Mouse (Mus musculus): ENCODE measurements around the gene Eras. TPM values are rescaled to one million over a fixed set of nuclear protein-coding genes. Genes with fewer than 3 reads are reported as not detected.
A peak's percentile ranks its signal among the peaks of the same experiment; 100 is the strongest.
"Not testable (repeated sequence)": the region's sequence is repeated elsewhere in the genome, so short reads cannot be mapped to it uniquely, and the experiment has no call there.

Eras gene
- polyA plus RNA-seq, 1 experiment from 2014 or later, result not detected

DNA sequence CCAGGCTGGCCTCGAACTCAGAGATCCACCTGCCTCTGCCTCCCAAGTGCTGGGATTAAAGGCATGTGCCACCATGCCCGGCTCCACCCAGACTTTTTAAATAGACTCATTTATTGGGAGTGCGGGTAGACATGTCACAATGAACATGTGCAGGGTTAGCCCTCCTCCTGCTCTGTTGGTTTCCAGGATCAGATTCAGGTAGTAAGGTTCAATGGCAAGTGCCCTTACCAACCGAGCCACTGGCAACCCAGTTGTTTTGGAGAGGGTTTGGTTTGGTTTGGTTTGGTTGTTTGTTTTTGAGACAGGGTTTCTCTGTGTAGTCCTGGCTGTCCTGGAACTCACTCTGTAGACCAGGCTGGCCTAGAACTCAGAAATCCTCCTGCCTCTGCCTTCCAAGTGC lies 19.2 kb downstream of the Eras start, which contains the start of gene Gm10490:
Gm10490 (plus strand) TSS at position 301 of the 400 bp plus-strand sequence.
- H3K9ac ChIP-seq; H3K27me3 ChIP-seq; H3K4me2 ChIP-seq; H3K4me1 ChIP-seq (replicated peaks); H3K36me3 ChIP-seq; H3K9me3 ChIP-seq (replicated peaks); ATAC-seq (replicated peaks; ENCODE audit: insufficient number of reproducible peaks, insufficient read depth, low FRiP score, low read depth); H3K27ac ChIP-seq; H3K4me3 ChIP-seq: not testable (repeated sequence)
- 88% methylated on average over 4 of the region's 4 CpGs for WGBS

DNA sequence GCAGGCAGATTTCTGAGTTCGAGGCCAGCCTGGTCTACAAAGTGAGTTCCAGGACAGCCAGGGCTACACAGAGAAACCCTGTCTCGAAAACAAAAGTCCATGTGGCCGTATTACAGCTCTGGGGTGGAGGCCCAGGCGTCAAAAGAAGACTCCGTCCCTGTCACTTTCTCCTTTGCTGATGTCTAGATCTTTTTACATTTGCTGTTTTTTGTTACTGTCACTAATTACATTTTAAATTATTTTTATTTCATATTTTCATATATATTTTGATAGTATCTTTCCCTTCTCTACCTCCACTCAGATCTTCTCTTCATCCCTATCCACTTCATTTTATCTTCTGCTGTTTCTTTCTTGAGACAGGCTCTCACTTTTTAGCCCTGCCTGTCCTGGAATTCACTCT lies 20.7 kb downstream of the Eras start, which contains the start of gene Gm10491:
Gm10491 (minus strand) TSS at position 101 of the 400 bp plus-strand sequence.
- no peak within 1 kb of the TSS for H3K4me3 ChIP-seq
- H3K27ac ChIP-seq, result no peak within 1 kb of the TSS
- 86% methylated on average over 5 of the region's 5 CpGs for WGBS
- no peak within 1 kb of the TSS for H3K4me2 ChIP-seq
- no peak within 1 kb of the TSS for H3K9ac ChIP-seq
- H3K36me3 ChIP-seq, result peaks cover 5% of the 10 kb centered on the region; the same call in 1 of the 2 replicates
- no peaks in the 10 kb centered on the region for H3K9me3 ChIP-seq (replicated peaks)
- ATAC-seq (replicated peaks; ENCODE audit: insufficient number of reproducible peaks, insufficient read depth, low FRiP score, low read depth), result no peak
- no peaks in the 10 kb centered on the region for H3K4me1 ChIP-seq (replicated peaks)
- no peaks in the 10 kb centered on the region for H3K27me3 ChIP-seq

DNA sequence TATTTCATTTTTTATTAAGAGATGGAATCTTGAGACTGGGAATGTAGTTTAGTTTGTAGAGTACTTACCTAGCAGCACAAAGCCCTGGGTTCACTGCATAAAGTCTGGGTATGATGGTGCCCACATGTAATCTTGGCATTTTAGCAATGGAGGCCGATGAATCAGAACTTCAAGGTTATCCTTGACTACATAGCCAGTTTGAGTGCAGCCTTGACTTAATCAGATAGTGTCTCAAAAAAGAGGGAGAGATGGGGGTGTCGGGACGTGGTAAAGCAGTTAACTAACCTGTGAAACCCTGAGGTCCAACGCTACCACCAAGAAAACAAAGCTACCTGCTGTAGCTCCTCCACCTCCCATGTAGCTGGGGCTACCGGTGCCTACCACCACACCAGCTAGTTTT lies 24.0 kb downstream of the Eras start:
- Histone ChIP-seq H3K9ac (no peak overlapping the region), H3K4me1 (replicated peaks) (0 out of 2 replicates have a peak, but pooled peaks cover 2% of the 10 kb centered on the region), H3K4me2 (no peak overlapping the region), H3K9me3 (replicated peaks) (no peaks in the 10 kb centered on the region), H3K27me3 (no peaks in the 10 kb centered on the region), H3K4me3 (no peak overlapping the region), H3K27ac (no peak overlapping the region), H3K36me3 (peaks cover 5% of the 10 kb centered on the region; the same call in 1 of the 2 replicates)
- 89% methylated on average over 5 of the region's 5 CpGs for WGBS
- no peak for ATAC-seq (replicated peaks; ENCODE audit: insufficient number of reproducible peaks, insufficient read depth, low FRiP score, low read depth)

DNA sequence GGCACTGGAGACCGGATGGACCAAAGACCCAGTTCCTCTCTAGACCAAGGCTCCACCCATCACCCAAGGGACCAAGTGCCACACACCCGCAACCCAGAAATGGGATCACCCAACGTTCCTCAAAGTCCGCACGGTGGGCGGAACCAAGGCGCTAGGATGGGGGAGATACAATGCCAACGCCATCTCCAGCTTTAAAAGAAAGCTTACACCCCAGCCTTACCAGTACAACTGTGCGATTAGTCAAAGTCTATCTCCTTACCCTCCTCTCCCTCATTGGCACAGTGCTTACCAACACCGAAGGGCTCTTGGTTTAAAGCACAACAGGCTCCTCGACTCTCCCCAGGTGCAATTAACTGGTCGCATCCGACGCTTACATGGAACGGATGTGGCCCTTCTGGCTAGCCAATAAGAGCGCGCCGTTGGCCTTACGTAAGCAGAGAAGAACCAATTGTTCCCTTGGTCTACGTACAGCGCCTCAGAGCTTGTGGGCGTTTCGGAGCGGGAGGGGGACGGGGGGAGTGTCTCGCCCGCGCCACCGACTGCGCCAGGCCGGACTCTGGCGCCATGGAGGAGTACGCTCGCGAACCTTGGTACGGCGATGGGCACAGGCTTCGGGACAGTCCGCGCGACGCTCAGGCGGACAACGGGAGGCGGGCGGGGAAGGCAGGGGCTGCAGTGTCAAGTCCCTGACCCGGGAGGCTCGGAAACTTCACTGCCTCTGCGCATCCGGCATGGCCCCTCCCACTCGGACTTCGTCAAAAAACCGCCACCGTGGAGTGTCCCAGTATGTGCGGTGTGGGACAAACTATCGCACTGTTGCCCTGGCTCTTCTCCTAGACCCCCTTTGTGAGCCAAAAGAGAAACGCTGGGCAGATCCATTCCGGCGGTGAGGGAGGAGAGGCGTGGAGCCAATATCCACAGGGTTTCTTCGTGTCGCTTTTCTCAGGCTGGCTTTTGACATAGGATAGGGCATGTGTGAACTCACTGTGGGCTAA lies 29.2 kb downstream of the Eras start, which contains the start of the genes Pqbp1 and Timm17b:
Pqbp1 (minus strand) TSS at position 390 of the 995 bp plus-strand sequence.
Timm17b (plus strand) TSS at position 478 of the 995 bp plus-strand sequence.
- Histone ChIP-seq H3K27me3 (no peaks in the 10 kb centered on the region), H3K27ac (peak within 1 kb of the TSS; percentile 86), H3K4me3 (peak within 1 kb of the TSS; percentile 69), H3K36me3 (no peaks in the 10 kb centered on the region; the same call in 1 of the 2 replicates), H3K9me3 (replicated peaks) (no peaks in the 10 kb centered on the region), H3K4me1 (replicated peaks) (peaks cover 4% of the 10 kb centered on the region; the same call in 1 of the 2 replicates), H3K9ac (peak within 1 kb of the TSS; percentile 63), H3K4me2 (peak within 1 kb of the TSS; percentile 61)
- ATAC-seq (replicated peaks; ENCODE audit: insufficient number of reproducible peaks, insufficient read depth, low FRiP score, low read depth), result peak; percentile 98
- WGBS, result 14% methylated on average over 62 of the region's 62 CpGs

DNA sequence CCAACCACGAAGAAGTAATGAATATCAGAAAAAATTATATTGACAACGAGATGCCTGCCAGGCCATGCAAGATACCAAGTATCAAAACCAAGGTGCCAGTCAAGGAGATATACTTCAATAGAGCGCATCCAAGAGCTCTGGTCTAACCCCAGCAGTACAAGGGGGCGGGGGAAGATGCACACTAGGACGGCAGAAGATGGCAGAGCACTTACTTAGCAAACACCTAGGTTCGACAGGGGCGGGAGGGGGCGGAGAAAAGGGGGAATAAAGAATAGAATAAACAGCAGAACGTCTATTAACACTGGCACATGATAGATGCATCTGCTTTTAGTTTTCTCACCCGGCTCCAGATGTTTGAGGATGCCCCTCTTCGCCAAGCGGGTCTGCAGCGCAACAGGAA lies 30.2 kb downstream of the Eras start:
- no peaks in the 10 kb centered on the region; the same call in 1 of the 2 replicates for H3K36me3 ChIP-seq
- WGBS, result 24% methylated on average over 13 of the region's 13 CpGs
- no peaks in the 10 kb centered on the region for H3K9me3 ChIP-seq (replicated peaks)
- H3K9ac ChIP-seq, result peak overlapping the region; percentile 52
- no peaks in the 10 kb centered on the region for H3K27me3 ChIP-seq
- peak overlapping the region; percentile 86 for H3K27ac ChIP-seq
- peak overlapping the region; percentile 61 for H3K4me2 ChIP-seq
- ATAC-seq (replicated peaks; ENCODE audit: insufficient number of reproducible peaks, insufficient read depth, low FRiP score, low read depth), result no peak
- H3K4me3 ChIP-seq, result peak overlapping the region; percentile 69
- H3K4me1 ChIP-seq (replicated peaks), result peaks cover 4% of the 10 kb centered on the region; the same call in 1 of the 2 replicates

DNA sequence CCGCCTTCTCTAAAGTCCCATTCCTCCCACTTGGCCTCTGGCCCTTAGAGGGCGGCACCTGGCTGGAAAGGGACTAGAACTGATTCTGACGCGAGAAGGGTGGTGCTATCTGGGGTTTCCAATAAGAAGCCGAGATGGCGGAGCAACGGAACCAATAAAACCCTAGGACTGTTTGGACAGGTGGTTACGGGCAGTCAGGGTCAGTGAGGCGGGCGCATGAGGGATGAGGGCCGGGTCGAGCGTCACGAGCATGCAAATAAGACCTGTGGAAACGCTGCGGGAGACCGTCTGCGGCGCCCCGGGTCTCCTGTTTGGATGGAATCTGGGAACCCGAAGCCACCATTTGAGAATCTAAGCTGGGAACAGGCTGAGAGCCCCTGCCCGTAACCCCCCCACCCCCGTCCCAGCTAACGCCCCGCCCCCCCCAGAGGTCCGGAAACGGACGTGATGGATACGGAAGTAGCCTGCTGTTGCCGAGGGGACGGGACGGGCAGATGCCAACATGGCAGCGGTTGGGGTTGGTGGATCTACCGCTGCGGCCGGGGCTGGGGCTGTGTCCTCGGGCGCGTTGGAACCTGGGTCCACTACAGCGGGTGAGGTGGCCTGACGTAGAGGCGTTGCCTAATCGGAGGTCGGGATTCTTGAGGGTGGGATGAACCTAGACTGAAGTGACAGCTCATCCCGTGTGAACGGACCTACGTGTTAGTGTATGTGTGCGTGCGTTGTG lies 44.4 kb downstream of the Eras start, which contains the start of gene Slc35a2:
Slc35a2 (plus strand) TSS at position 188 of the 727 bp plus-strand sequence.
- H3K27ac ChIP-seq, result peak within 1 kb of the TSS; percentile 88
- H3K4me3 ChIP-seq, result peak within 1 kb of the TSS; percentile 69
- WGBS, result 8% methylated on average over 49 of the region's 49 CpGs
- ATAC-seq (replicated peaks; ENCODE audit: insufficient number of reproducible peaks, insufficient read depth, low FRiP score, low read depth), result peak; percentile 92
- peak within 1 kb of the TSS; percentile 58 for H3K9ac ChIP-seq
- peak within 1 kb of the TSS; percentile 67 for H3K4me2 ChIP-seq
- H3K4me1 ChIP-seq (replicated peaks), result peaks cover 10% of the 10 kb centered on the region
- no peaks in the 10 kb centered on the region for H3K9me3 ChIP-seq (replicated peaks)
- no peaks in the 10 kb centered on the region for H3K36me3 ChIP-seq
- H3K27me3 ChIP-seq, result no peaks in the 10 kb centered on the region

DNA sequence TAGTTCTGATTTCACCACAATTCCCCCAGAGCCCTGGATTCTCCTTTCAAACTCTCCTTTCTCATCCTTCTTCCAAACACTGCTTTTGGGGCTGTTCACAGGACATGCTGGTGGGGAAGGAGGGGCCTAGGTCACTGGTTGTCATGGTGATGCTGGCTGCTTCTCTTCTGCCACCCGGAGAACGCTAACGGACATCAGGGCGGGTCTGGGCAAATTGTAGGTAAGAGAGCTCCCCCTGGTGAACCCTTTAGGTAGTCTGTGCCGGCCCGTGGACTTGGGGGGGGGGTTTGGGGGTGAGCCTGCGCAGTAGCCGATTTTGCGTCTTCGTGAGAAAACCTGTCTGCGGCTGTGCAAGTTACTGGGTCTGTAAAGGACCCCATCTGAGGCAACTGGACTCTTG lies 48.6 kb downstream of the Eras start:
- H3K27ac ChIP-seq, result no peak overlapping the region
- H3K4me3 ChIP-seq, result peak overlapping the region; percentile 18; the same call in 1 of the 2 replicates
- no peaks in the 10 kb centered on the region for H3K9me3 ChIP-seq (replicated peaks)
- H3K9ac ChIP-seq, result no peak overlapping the region
- H3K4me1 ChIP-seq (replicated peaks), result peaks cover 13% of the 10 kb centered on the region
- H3K36me3 ChIP-seq, result no peaks in the 10 kb centered on the region
- H3K27me3 ChIP-seq, result no peaks in the 10 kb centered on the region
- ATAC-seq (replicated peaks; ENCODE audit: insufficient number of reproducible peaks, insufficient read depth, low FRiP score, low read depth), result no peak
- WGBS, result 7% methylated on average over 11 of the region's 11 CpGs
- H3K4me2 ChIP-seq, result peak overlapping the region; percentile 91

DNA sequence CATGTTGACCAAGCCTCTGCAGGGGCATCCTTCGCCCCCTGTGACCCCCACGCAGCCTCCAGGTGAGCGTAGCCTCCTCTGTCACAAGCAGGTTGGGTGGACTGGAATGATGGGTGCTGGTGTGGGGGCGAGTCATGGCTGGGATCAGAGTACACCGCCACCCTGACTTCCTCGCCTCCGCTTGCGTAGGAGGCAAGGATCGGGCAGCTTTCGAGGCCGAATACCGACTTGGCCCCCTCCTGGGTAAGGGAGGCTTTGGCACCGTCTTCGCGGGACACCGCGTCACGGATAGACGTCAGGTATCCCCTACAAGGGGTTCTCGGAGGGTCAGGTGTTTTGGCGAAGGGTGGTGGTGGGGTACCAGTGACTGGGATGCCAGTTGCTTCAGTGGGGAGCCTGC lies 49.9 kb downstream of the Eras start:
- ATAC-seq (replicated peaks; ENCODE audit: insufficient number of reproducible peaks, insufficient read depth, low FRiP score, low read depth), result peak; percentile 30; the same call in 1 of the 2 replicates
- H3K9me3 ChIP-seq (replicated peaks), result no peaks in the 10 kb centered on the region
- H3K4me1 ChIP-seq (replicated peaks), result peaks cover 11% of the 10 kb centered on the region
- peak overlapping the region; percentile 53 for H3K4me3 ChIP-seq
- no peak overlapping the region for H3K27ac ChIP-seq
- H3K27me3 ChIP-seq, result no peaks in the 10 kb centered on the region
- H3K9ac ChIP-seq, result peak overlapping the region; percentile 51
- H3K4me2 ChIP-seq, result peak overlapping the region; percentile 91
- WGBS, result 13% methylated on average over 21 of the region's 21 CpGs
- H3K36me3 ChIP-seq, result no peaks in the 10 kb centered on the region

DNA sequence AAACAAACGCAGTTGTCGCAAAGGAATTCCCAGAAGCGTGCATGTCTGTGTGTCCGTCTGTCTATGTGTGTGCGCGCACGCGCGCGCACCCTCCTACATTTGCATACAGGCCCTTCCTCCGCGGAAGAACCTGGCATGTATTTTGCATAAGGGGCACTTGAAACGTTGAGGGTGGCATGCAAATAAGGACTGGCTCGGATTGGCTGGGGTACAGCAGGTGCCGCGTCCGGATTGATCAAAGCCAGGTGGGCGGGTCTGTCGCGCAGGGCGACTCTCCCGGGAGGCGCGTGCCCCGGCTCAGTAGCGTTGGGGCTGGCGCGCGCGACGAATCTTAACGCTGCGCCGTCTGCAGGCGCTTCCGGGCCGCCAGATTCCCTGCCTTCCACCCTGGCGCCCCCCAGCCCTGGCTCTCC lies 50.4 kb downstream of the Eras start, which contains the start of gene Pim2:
Pim2 (plus strand) TSS at position 256 of the 413 bp plus-strand sequence.
- peak within 1 kb of the TSS; percentile 51 for H3K9ac ChIP-seq
- WGBS, result 18% methylated on average over 22 of the region's 38 CpGs
- no peaks in the 10 kb centered on the region for H3K27me3 ChIP-seq
- no peaks in the 10 kb centered on the region for H3K9me3 ChIP-seq (replicated peaks)
- H3K36me3 ChIP-seq, result no peaks in the 10 kb centered on the region
- ATAC-seq (replicated peaks; ENCODE audit: insufficient number of reproducible peaks, insufficient read depth, low FRiP score, low read depth), result peak; percentile 88
- no peak within 1 kb of the TSS for H3K27ac ChIP-seq
- peak within 1 kb of the TSS; percentile 91 for H3K4me2 ChIP-seq
- peaks cover 11% of the 10 kb centered on the region for H3K4me1 ChIP-seq (replicated peaks)
- peak within 1 kb of the TSS; percentile 53 for H3K4me3 ChIP-seq

Data from heart, embryonic 15.5 days (tissue).